Mouse (Mus musculus) G1E (cell line): Measurements from ENCODE around the gene Asic2. TPM values are rescaled to one million over a fixed set of nuclear protein-coding genes. Genes with fewer than 3 reads are reported as not detected.

Experiments used
- ATAC-seq: 2 replicates; pipeline ENCODE4 v1.8.0; 2016; ENCODE audit warnings: mild to moderate bottlenecking; ENCODE audit not compliant: insufficient number of reproducible peaks, poor library complexity, low FRiP score, severe bottlenecking; ENCODE audit errors: extremely low read depth
- DNase-seq: peaks from one replicate; pipeline ENCODE4 v3.0.0; 2012; ENCODE audit warnings: low spot score
- H3K27me3 ChIP-seq: 2 replicates; pipeline ENCODE4 v1.6.1; 2012; ENCODE audit warnings: mild to moderate bottlenecking, low read length, inconsistent platforms; ENCODE audit not compliant: insufficient read depth
- H3K36me3 ChIP-seq: replicated peaks from 2 replicates; pipeline ENCODE3; 2012; ENCODE audit warnings: mild to moderate bottlenecking, inconsistent platforms
- H3K4me1 ChIP-seq: 2 replicates; pipeline ENCODE4 v1.6.1; 2012; ENCODE audit warnings: low read depth, low read length, inconsistent platforms, mixed read lengths; ENCODE audit not compliant: insufficient read depth
- H3K4me3 ChIP-seq: 2 replicates; pipeline ENCODE4 v1.5.1; 2012; ENCODE audit warnings: low read depth, mild to moderate bottlenecking, inconsistent platforms, low read length, moderate library complexity, mixed read lengths
- H3K9me3 ChIP-seq: replicated peaks from 2 replicates; pipeline ENCODE4 v1.6.1; 2012; ENCODE audit warnings: inconsistent platforms
- CTCF ChIP-seq: IDR thresholded peaks from 2 replicates; pipeline ENCODE4 v1.5.1; 2012; ENCODE audit warnings: low read depth, low read length, inconsistent platforms, mixed read lengths
- GATA1 ChIP-seq: IDR thresholded peaks from 2 replicates; pipeline ENCODE4 v1.6.1; 2012; ENCODE audit warnings: borderline replicate concordance, low read length, inconsistent platforms, mixed read lengths
- GATA2 ChIP-seq: IDR thresholded peaks from 2 replicates; pipeline ENCODE4 v1.6.1; 2012; ENCODE audit warnings: low read depth, low read length, inconsistent platforms, borderline replicate concordance
- POLR2AphosphoS5 ChIP-seq: IDR thresholded peaks from 2 replicates; pipeline ENCODE4 v1.6.1; 2012; ENCODE audit warnings: low read depth, low read length, inconsistent platforms; ENCODE audit not compliant: insufficient replicate concordance
- TAL1 ChIP-seq: conservative IDR thresholded peaks from 2 replicates; pipeline ENCODE4 v1.6.1; 2012; ENCODE audit warnings: low read depth, low read length, inconsistent platforms, mixed read lengths
- polyA plus RNA-seq: library from polyadenylated mRNA; stranded (reverse); fragments of >175 nt; gene quantifications from 2 replicates; pipeline ENCODE4 v1.2.3, GENCODE M21; 2012
- total RNA-seq, 2 experiments: library from RNA; stranded (forward) in 1 of 2; stranded (reverse) in 1 of 2; fragments of 200-1000 nt in 1 of 2; fragments of >200 nt in 1 of 2; fragmentation: Nextera tagmentation in 1 of 2; gene quantifications; 2 replicates each; pipeline ENCODE4 v1.2.3; 2014 to 2017

Asic2 gene
- total and polyA plus RNA-seq, 3 experiments: 0.16 TPM; not detected in 2

DNA sequence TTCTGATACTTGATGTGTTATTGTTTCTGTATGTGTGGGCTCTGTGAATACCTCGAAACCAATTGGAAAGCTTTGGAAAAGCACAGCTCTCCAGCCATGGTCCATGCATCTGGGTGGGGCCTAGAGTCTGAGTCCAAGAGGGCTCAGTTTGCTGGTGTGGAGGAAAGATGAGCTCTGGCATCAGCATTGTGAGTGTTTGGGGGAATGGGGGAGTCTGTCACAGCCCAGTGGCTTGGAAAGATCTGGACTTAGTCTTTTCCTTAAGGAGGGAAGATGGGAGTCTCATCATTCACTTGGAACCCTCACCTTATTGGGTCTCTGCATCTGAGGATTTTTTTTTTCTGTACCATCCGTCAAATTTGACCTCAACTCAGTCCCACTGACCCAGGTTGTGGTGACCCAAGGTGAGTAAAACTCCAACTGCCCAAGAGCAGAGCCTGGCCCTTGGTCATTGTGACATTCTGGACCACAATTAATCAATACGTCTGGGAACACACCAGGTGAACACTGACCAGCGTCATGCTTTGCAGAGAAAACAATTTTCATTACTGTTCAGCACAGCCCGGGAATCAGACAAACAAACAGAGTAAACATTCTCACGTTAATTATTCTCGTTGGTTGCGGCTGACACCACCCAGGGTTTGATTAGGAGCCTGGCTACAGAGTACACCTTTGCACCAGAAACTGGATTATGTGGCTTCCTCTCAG, 594.1 kb downstream of the Asic2 start:
- DNase-seq (no peak), ATAC-seq (no peak)
- H3K4me1 ChIP-seq: no peaks in the 10 kb centered on the region
- no peaks in the 10 kb centered on the region for H3K36me3 ChIP-seq
- no peaks in the 10 kb centered on the region for H3K27me3 ChIP-seq
- no peak for TF ChIP-seq GATA2
- TF ChIP-seq CTCF: no peak
- no peak for TF ChIP-seq TAL1
- TF ChIP-seq GATA1: no peak
- TF ChIP-seq POLR2AphosphoS5: no peak
- H3K4me3 ChIP-seq: no peak overlapping the region
- H3K9me3 ChIP-seq: peaks cover 84% of the 10 kb centered on the region

DNA sequence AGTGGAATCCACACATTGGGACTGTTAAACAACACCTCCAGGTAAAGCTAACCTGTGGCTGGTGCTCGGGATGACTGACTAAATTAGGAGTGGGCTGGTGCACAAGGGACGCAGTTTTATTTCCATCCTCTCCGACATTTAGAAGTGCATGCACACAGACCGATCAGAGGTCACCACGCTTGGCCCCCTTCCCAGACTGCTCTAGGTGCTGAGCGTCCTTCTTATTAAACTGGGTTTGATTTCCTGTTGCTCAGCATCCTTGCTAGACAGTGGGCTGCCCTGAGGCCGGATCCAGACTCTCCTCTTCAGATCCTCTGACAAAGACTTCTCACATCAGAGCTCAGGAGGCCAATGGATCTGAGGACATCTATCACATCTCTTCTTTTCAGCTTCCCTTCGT, 596.7 kb downstream of the Asic2 start:
- Histone ChIP-seq H3K4me1 (no peaks in the 10 kb centered on the region), H3K4me3 (no peak overlapping the region), H3K9me3 (peaks cover 77% of the 10 kb centered on the region), H3K36me3 (no peaks in the 10 kb centered on the region), H3K27me3 (no peaks in the 10 kb centered on the region)
- TF ChIP-seq GATA1 (no peak), TAL1 (no peak), CTCF (no peak), POLR2AphosphoS5 (no peak)
- ATAC-seq (no peak), DNase-seq (no peak)

DNA sequence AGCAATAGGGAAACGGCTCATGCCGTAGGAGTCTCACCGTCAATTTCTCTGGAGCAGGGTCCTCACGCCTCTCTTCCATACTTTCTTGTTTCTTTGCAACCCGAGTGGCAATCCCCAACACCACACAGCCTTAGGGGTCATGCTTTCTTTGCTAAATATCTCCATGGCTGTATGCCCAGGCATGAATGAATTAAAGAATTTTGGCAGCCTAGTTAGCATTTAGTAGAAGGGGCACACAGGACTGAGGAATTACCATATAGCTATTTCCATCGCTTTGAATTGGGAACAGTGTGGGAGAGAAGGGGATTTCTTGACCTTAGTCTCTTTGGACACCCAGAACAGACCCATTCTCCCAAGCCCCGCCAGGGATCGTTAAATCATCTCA, 597.8 kb downstream of the Asic2 start:
- no peak for TF ChIP-seq TAL1
- TF ChIP-seq POLR2AphosphoS5: no peak
- TF ChIP-seq CTCF: no peak
- no peak for TF ChIP-seq GATA1
- TF ChIP-seq GATA2: no peak
- no peaks in the 10 kb centered on the region for H3K4me1 ChIP-seq
- H3K9me3 ChIP-seq: peaks cover 74% of the 10 kb centered on the region
- DNase-seq (no peak), ATAC-seq (no peak)
- no peaks in the 10 kb centered on the region for H3K27me3 ChIP-seq
- H3K4me3 ChIP-seq: no peak overlapping the region
- no peaks in the 10 kb centered on the region for H3K36me3 ChIP-seq

DNA sequence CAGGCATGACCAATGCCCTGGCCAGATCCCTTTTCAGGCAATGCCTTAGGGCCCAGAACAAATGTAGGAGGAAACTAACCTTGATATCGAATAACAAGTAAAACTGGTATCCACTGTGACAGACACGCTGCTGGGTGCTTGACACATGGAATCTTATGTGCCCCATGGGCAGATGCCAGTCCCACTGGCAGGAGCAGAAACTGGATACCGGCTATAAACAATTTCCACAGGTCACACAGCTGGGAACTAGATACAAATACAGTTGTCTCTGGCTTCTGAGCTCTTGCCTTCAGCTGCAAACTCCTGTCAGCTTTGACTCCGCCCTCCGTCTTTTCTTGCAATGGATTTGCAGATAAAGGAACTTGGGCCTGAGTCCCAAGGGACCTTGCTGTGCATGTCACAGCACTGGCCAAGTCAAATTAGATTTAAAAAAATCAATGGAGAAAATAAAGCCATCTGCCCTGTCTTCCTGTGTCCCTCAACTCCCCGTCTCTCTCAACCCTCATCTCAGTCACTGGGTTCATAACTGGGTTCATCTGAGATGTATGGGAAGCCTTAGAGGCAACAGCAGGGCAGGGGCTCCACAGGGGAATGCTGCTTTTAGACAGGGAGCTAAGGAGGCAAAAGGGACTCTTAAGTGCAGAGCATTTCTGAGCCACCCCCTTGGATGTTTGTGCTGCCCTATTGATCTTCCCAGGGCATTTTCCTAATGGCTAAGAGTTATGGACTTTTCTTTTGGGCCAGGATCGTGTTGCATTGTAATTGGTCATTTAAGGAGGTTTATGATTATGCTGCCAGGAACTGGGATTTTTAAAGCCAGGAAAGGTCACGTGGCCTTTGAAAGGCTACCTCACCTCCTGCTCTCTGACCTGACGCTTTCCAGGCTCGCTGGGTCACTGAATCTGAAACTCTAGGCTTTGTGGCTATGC, 598.5 kb downstream of the Asic2 start:
- Histone ChIP-seq H3K27me3 (no peaks in the 10 kb centered on the region), H3K9me3 (peaks cover 74% of the 10 kb centered on the region), H3K4me3 (no peak overlapping the region), H3K4me1 (no peaks in the 10 kb centered on the region), H3K36me3 (no peaks in the 10 kb centered on the region)
- ATAC-seq (no peak), DNase-seq (no peak)
- no peak for TF ChIP-seq TAL1
- no peak for TF ChIP-seq GATA2
- no peak for TF ChIP-seq GATA1
- no peak for TF ChIP-seq POLR2AphosphoS5
- no peak for TF ChIP-seq CTCF

GRCm38 (mm10) chr11:81364442-81364841, 603.8 kb downstream of the Asic2 start:
- H3K9me3 ChIP-seq: peaks cover 63% of the 10 kb centered on the region
- no peaks in the 10 kb centered on the region for H3K27me3 ChIP-seq
- no peak overlapping the region for H3K4me3 ChIP-seq
- no peaks in the 10 kb centered on the region for H3K36me3 ChIP-seq
- TF ChIP-seq CTCF (no peak), GATA1 (no peak), TAL1 (no peak), POLR2AphosphoS5 (no peak), GATA2 (no peak)
- DNase-seq (no peak), ATAC-seq (no peak)
- no peaks in the 10 kb centered on the region for H3K4me1 ChIP-seq

DNA sequence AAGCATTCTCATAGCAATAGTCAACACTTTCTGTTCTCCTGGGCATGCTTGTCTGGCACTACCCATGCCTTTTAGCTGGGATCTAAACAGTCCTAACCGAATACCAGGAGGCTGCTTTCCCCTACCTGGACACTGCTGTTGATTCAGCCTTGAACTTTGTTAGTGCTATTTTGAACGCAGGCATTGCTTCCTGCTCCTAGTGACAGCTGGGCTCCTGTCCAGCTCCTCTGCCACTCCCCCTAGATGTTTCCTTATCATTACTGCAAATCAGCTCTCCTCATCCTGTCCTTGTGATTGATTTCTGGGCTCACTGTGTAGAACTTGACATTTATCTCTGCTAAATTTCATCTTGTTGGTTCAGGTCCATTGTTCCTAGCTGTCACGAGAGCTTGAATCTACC, 605.8 kb downstream of the Asic2 start:
- no peaks in the 10 kb centered on the region for H3K4me1 ChIP-seq
- H3K27me3 ChIP-seq: no peaks in the 10 kb centered on the region
- no peak for ATAC-seq

More for the DNA sequence above, 605.8 kb downstream of the Asic2 start:
- no peak overlapping the region for H3K4me3 ChIP-seq
- peaks cover 63% of the 10 kb centered on the region for H3K9me3 ChIP-seq
- DNase-seq: no peak
- TF ChIP-seq GATA1 (no peak), POLR2AphosphoS5 (no peak), GATA2 (no peak), TAL1 (no peak), CTCF (no peak)
- no peaks in the 10 kb centered on the region for H3K36me3 ChIP-seq
